Mouse (Mus musculus) liver, adult 2 months (tissue): ENCODE measurements around the gene Sart3.

Experiments
- CTCF ChIP-seq: fragments of 200-500 bp; IDR thresholded peaks from 2 replicates; pipeline ENCODE4 v1.5.1; 2011; ENCODE audit warnings: low read depth, low read length, control low read depth
- POLR2A ChIP-seq: fragments of 200-500 bp; IDR thresholded peaks from 2 replicates; pipeline ENCODE4 v1.6.1; 2011; ENCODE audit warnings: low read length, control low read depth; ENCODE audit not compliant: insufficient read depth; ENCODE audit errors: extremely low read depth

GRCm38 (mm10) chr5:113771213-113772162, 822 bp downstream of the Sart3 start:
- no peak for TF ChIP-seq CTCF
- TF ChIP-seq POLR2A, result 0 out of 2 replicates have a peak, but pooled peaks have one; percentile 37
